Mouse (Mus musculus) brown adipose tissue, adult 24 weeks (tissue): ENCODE data around the gene AI182371. TPM values are rescaled to one million over a fixed set of nuclear protein-coding genes. Genes with fewer than 3 reads are reported as not detected.
A peak's percentile ranks its signal among the peaks of the same experiment; 100 is the strongest.

Experiments
- H3K27ac ChIP-seq: fragments of 200-500 bp; replicated peaks from 2 replicates; pipeline ENCODE4 v1.5.1; 2012; ENCODE audit warnings: low read depth, mild to moderate bottlenecking, low read length
- H3K4me1 ChIP-seq: fragments of 200-500 bp; 2 replicates; pipeline ENCODE4 v1.6.1; 2012; ENCODE audit warnings: low read length, mixed read lengths; ENCODE audit not compliant: control insufficient read depth, insufficient read depth, insufficient read length
- H3K4me3 ChIP-seq: fragments of 200-500 bp; 2 replicates; pipeline ENCODE4 v1.5.1; 2012; ENCODE audit warnings: low read depth, mild to moderate bottlenecking, low read length, moderate library complexity; ENCODE audit not compliant: insufficient read depth
- polyA plus RNA-seq: library from polyadenylated mRNA; stranded (reverse); fragments of >200 nt; gene quantifications from 2 replicates; pipeline ENCODE4 v1.2.4, GENCODE M21; 2012; ENCODE audit not compliant: missing spikeins, insufficient read depth, insufficient read length

AI182371 gene
- 0.91 TPM in 1 of 2 replicates, not detected in the other for polyA plus RNA-seq

GRCm38 (mm10) chr2:35101443-35101842 lies at the start of gene AI182371:
TSS of gene AI182371 (minus strand) at chr2:35101543.
- no peak within 1 kb of the TSS for H3K27ac ChIP-seq
- H3K4me3 ChIP-seq, result no peak within 1 kb of the TSS
- no peaks in the 10 kb centered on the region for H3K4me1 ChIP-seq

GRCm38 (mm10) chr2:35148806-35149205 lies 47.5 kb upstream of the AI182371 start:
- no peaks in the 10 kb centered on the region for H3K4me1 ChIP-seq
- no peak overlapping the region for H3K27ac ChIP-seq
- no peak overlapping the region for H3K4me3 ChIP-seq

DNA sequence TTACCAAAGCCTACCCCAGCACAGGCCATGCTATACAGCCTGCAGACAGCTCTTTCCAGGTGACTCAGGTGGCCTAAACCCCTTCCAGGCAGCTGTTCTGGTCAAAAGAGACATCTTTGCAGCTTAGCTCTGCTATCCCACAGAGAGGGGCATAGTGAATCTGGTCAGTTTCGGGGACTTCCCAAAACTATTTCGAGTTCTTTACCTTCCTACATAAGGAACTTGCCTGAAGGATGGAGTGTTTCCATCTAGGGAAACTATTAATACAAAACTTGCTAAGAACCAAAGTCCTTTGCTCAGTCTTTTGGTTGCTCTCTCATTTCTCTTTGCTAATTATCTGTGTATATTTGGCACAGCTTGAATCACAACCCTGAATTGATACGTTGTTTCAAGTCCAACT lies 40.3 kb upstream of the AI182371 start:
- Histone ChIP-seq H3K27ac (no peak overlapping the region), H3K4me3 (no peak overlapping the region), H3K4me1 (no peaks in the 10 kb centered on the region)

DNA sequence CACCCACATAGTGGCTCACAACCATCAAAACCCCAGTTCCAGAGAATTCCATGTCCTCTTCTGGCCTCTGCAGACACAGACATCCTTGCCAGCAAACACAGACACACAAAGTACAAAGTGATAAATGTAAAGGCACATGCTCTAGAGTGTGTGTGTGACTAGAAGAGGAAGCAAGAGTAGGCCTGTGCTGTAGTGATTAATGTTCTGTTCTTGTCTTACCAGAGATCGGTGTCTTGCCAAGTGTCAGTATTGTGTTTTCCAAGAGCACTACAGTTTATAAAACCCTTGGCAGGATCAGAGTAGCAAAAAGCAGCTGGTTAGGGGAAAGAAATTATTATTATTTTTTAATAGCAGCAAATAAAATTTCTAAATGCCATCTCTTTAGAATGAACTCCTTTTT lies 37.2 kb upstream of the AI182371 start:
- Histone ChIP-seq H3K4me1 (no peaks in the 10 kb centered on the region), H3K4me3 (no peak overlapping the region), H3K27ac (no peak overlapping the region)

DNA sequence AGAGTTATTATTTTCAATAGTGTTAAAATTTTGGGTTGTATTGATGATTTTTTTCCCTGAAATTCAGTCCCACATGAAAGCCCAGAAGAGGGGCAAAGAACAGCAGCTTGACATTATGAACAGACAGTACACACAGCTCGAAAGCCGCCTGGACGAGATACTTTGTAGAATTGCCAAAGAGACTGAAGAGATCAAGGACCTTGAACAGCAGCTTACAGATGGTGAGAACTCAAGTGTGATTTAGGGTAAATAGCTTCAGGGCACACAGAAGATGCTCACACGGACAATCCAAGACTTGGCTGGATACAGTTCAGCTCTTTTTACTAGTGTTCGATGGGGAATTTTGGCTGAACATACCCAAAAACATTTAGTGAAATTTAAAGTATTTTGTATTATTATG lies 32.5 kb upstream of the AI182371 start:
- Histone ChIP-seq H3K4me1 (no peaks in the 10 kb centered on the region), H3K4me3 (no peak overlapping the region), H3K27ac (no peak overlapping the region)

- Histone ChIP-seq H3K4me3 (peak overlapping the region; percentile 81), H3K4me1 (no peaks in the 10 kb centered on the region)
These were observed 31.3 kb upstream of the AI182371 start for GRCm38 (mm10) chr2:35132662-35133055.

GRCm38 (mm10) chr2:35131991-35132661 lies 30.8 kb upstream of the AI182371 start:
- peak overlapping the region; percentile 77 for H3K27ac ChIP-seq
- peak overlapping the region; percentile 81 for H3K4me3 ChIP-seq
- no peaks in the 10 kb centered on the region for H3K4me1 ChIP-seq

More at GRCm38 (mm10) chr2:35132662-35133055, 31.3 kb upstream of the AI182371 start:
- H3K27ac ChIP-seq, result 0 out of 2 replicates have a peak overlapping the region, but pooled peaks have one; percentile 4

DNA sequence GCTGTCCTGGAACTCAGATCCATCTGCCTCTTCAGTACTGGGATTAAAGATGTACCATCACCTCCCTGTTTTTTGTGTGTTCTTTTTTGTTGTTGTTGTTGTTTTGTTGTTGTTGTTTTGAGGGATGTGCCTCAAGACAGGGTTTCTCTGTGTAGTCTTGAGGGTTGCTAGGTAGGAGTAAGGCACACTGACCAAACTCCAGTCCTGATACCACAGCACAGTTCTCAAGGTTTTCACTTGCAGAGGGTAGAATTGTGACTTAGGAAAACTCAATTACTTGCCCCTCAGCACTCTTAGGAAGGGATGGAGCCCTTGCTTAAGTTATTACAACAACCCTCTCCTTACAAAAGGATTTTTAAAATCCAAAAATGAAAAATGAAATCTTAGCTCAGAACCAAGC lies 30.1 kb upstream of the AI182371 start:
- Histone ChIP-seq H3K4me3 (no peak overlapping the region), H3K27ac (peak overlapping the region; percentile 29), H3K4me1 (no peaks in the 10 kb centered on the region)

GRCm38 (mm10) chr2:35124716-35125115 lies 23.4 kb upstream of the AI182371 start:
- H3K4me3 ChIP-seq, result no peak overlapping the region
- no peaks in the 10 kb centered on the region for H3K4me1 ChIP-seq
- H3K27ac ChIP-seq, result no peak overlapping the region

GRCm38 (mm10) chr2:35110521-35110920 lies 9.2 kb upstream of the AI182371 start:
- Histone ChIP-seq H3K4me3 (no peak overlapping the region), H3K27ac (no peak overlapping the region), H3K4me1 (no peaks in the 10 kb centered on the region)

- peak overlapping the region; percentile 94 for H3K4me3 ChIP-seq
- H3K4me1 ChIP-seq, result no peaks in the 10 kb centered on the region
- H3K27ac ChIP-seq, result peak overlapping the region; percentile 40; the same call in 1 of the 2 replicates
These were observed 8.6 kb upstream of the AI182371 start for GRCm38 (mm10) chr2:35109924-35110304.

- peak within 1 kb of the TSS; percentile 94 for H3K4me3 ChIP-seq
- peak within 1 kb of the TSS; percentile 84 for H3K27ac ChIP-seq
- H3K4me1 ChIP-seq, result no peaks in the 10 kb centered on the region
These were observed 8.0 kb upstream of the AI182371 start, which contains the start of gene Cntrl for GRCm38 (mm10) chr2:35109141-35109923. TSS of gene Cntrl (plus strand) at chr2:35109492.

DNA sequence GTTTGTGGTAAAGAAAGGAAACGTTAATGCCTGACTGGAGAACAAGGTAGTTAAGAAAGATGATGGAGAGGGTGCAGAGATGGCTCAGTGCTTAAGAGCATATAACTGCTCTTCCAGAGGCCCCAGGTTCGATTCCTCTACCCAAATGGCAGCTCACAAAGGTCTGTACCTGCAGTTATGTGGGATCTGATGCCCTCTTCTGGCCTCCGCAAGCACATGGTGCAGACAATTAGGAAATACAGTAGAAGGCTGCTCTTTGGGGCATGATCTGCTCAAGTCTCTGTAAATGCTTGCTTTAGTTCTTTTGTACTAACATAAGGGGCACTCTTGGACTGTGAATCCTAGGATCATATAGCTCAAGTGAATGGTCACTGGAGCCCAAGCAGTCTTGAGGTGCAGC lies 7.4 kb upstream of the AI182371 start:
- Histone ChIP-seq H3K4me3 (peak overlapping the region; percentile 94), H3K4me1 (no peaks in the 10 kb centered on the region), H3K27ac (peak overlapping the region; percentile 54)

- Histone ChIP-seq H3K27ac (no peak overlapping the region), H3K4me1 (no peaks in the 10 kb centered on the region), H3K4me3 (no peak overlapping the region)
These were observed 6.8 kb upstream of the AI182371 start for GRCm38 (mm10) chr2:35107984-35108635.

- Histone ChIP-seq H3K4me1 (no peaks in the 10 kb centered on the region), H3K27ac (no peak overlapping the region), H3K4me3 (no peak overlapping the region)
These were observed 3.5 kb upstream of the AI182371 start for GRCm38 (mm10) chr2:35104843-35105242.
